8 mouse cellular contexts compared by ENCODE assay signal in the genomic region with DNA sequence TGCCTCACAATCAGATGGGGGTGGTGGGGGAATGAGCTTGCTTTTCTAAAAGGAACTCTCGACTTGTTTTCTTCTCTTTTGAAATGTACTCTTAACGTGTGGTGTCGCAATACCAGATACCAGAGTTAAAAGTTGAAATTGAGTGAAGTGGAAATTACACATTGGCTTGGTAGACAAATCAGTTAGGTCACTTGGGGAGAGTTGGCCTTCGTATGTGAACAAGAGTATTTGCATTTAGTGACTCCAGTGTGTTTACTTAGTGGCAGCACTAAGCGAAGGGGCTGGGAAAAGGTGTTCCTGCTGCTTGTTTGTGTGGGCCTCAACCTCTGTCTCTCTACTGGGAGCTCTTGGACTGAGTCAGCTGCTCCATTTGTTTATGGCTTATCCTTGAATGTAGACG. TPM values are rescaled to one million over a fixed set of nuclear protein-coding genes. Genes with fewer than 3 reads are reported as not detected.
DNase-seq lines count a peak whose midpoint lies in the region; ATAC-seq and TF ChIP-seq lines count a peak whose summit lies in the region.

No protein-coding gene starts in this region.

- no peaks in the 10 kb centered on the region for H3K9me3 ChIP-seq in hindbrain, embryonic 11.5 days (ENCODE audit: control insufficient read depth, low read length)
- no peaks in the 10 kb centered on the region for H3K9me3 ChIP-seq in lung, postnatal 0 days (ENCODE audit: low read length)

- ATAC-seq in hindbrain, embryonic 11.5 days (ENCODE audit: low FRiP score): no peak
- ATAC-seq in lung, postnatal 0 days: peak; percentile 79

- H3K4me2 ChIP-seq in hindbrain, embryonic 11.5 days (replicated peaks; ENCODE audit: low read depth, low read length): peak overlapping the region; percentile 76
- H3K4me2 ChIP-seq in lung, postnatal 0 days (replicated peaks; ENCODE audit: low read depth, low read length): peak overlapping the region; percentile 73

- H3K36me3 ChIP-seq in hindbrain, embryonic 11.5 days (ENCODE audit: control insufficient read depth, insufficient read depth, low read length): no peaks in the 10 kb centered on the region
- no peaks in the 10 kb centered on the region for H3K36me3 ChIP-seq in lung, postnatal 0 days (ENCODE audit: insufficient read depth, low read length)

- no peaks in the 10 kb centered on the region for H3K27me3 ChIP-seq in hindbrain, embryonic 11.5 days (ENCODE audit: control insufficient read depth, insufficient read depth, low read length)
- H3K27me3 ChIP-seq in lung, postnatal 0 days (replicated peaks; ENCODE audit: insufficient read depth, low read length): no peaks in the 10 kb centered on the region

- TF ChIP-seq CTCF in lung, postnatal 0 days (IDR thresholded peaks at IDR 0.05): no peak

- H3K9ac ChIP-seq in hindbrain, embryonic 11.5 days (ENCODE audit: low read depth, low read length): peak overlapping the region; percentile 89
- peak overlapping the region; percentile 94; the same call in 1 of the 2 replicates for H3K9ac ChIP-seq in lung, postnatal 0 days (replicated peaks; ENCODE audit: low read depth)

- no peak overlapping the region for H3K27ac ChIP-seq in hindbrain, embryonic 11.5 days (ENCODE audit: low read depth, low read length)
- peak overlapping the region; percentile 99 for H3K27ac ChIP-seq in lung, postnatal 0 days (ENCODE audit: low read length)

- WGBS in hindbrain, embryonic 11.5 days: 30% methylated on average over 6 of the region's 6 CpGs
- WGBS in lung, postnatal 0 days: 6% methylated on average over 6 of the region's 6 CpGs

- DNase-seq in adrenal gland, postnatal 14 days: peak; percentile 6
- no peak for DNase-seq in adrenal gland, postnatal 25 days
- DNase-seq in adipocyte (ENCODE audit: low spot score): peak; percentile 75
- no peak for DNase-seq in hindbrain, embryonic 11.5 days (ENCODE audit: low spot score)
- peak; percentile 97 for DNase-seq in lung, postnatal 0 days (ENCODE audit: low spot score)
- no peak for DNase-seq in retina, embryonic 14.5 days (ENCODE audit: low spot score)
- DNase-seq in cerebellum, postnatal 14 days: no peak
- no peak for DNase-seq in kidney, adult 18-20 months

- peaks cover 4% of the 10 kb centered on the region for H3K4me1 ChIP-seq in hindbrain, embryonic 11.5 days (replicated peaks; ENCODE audit: control insufficient read depth, insufficient read depth, low read length)
- no peaks in the 10 kb centered on the region for H3K4me1 ChIP-seq in lung, postnatal 0 days (ENCODE audit: insufficient read depth, low read depth, low read length)

- peak overlapping the region; percentile 95 for H3K4me3 ChIP-seq in hindbrain, embryonic 11.5 days (ENCODE audit: low read depth, low read length)
- H3K4me3 ChIP-seq in lung, postnatal 0 days (ENCODE audit: low read depth, low read length): peak overlapping the region; percentile 85

- peak; percentile 94 for TF ChIP-seq EP300 in lung, postnatal 0 days (IDR thresholded peaks at IDR 0.05)

RNA-seq across cellular contexts. Expression of a gene that starts 1.0 kb away (rescaled TPM):
- total RNA-seq in adrenal gland, postnatal 14 days (2021): 34.9 and 38.7 TPM in 2 replicates
- total RNA-seq in adrenal gland, postnatal 25 days (2021): 27.9 and 34.5 TPM in 2 replicates
- polyA plus RNA-seq in hindbrain, embryonic 11.5 days (2014; fragmentation: Nextera tagmentation; extraction: Ambion mirVana): 33.2 and 34.1 TPM in 2 replicates
- polyA plus RNA-seq in lung, postnatal 0 days (2015; fragmentation: Nextera tagmentation; extraction: Ambion mirVana): 82.6 and 91.3 TPM in 2 replicates

RNA-seq across cellular contexts. Expression of a gene that starts 29.0 kb away (rescaled TPM):
- total RNA-seq in adrenal gland, postnatal 14 days (2021): 3.6 and 5.0 TPM in 2 replicates
- total RNA-seq in adrenal gland, postnatal 25 days (2021): 1.2 and 2.1 TPM in 2 replicates
- polyA plus RNA-seq in hindbrain, embryonic 11.5 days (2014; fragmentation: Nextera tagmentation; extraction: Ambion mirVana): 4.2 and 6.3 TPM in 2 replicates
- polyA plus RNA-seq in lung, postnatal 0 days (2015; fragmentation: Nextera tagmentation; extraction: Ambion mirVana): 24.6 and 24.8 TPM in 2 replicates

RNA-seq across cellular contexts. Expression of a gene that starts 38.5 kb away (rescaled TPM):
- total RNA-seq in adrenal gland, postnatal 14 days (2021): 12.7 and 15.9 TPM in 2 replicates
- 18.7 and 21.7 TPM in 2 replicates for total RNA-seq in adrenal gland, postnatal 25 days (2021)
- 13.5 and 14.3 TPM in 2 replicates for polyA plus RNA-seq in hindbrain, embryonic 11.5 days (2014; fragmentation: Nextera tagmentation; extraction: Ambion mirVana)
- 35.5 and 35.8 TPM in 2 replicates for polyA plus RNA-seq in lung, postnatal 0 days (2015; fragmentation: Nextera tagmentation; extraction: Ambion mirVana)

RNA-seq across cellular contexts. Expression of a gene that starts 38.5 kb away (rescaled TPM):
- 3.3 and 5.0 TPM in 2 replicates for total RNA-seq in adrenal gland, postnatal 14 days (2021)
- 3.7 and 4.5 TPM in 2 replicates for total RNA-seq in adrenal gland, postnatal 25 days (2021)
- polyA plus RNA-seq in hindbrain, embryonic 11.5 days (2014; fragmentation: Nextera tagmentation; extraction: Ambion mirVana): 0.78 and 1.4 TPM in 2 replicates
- 6.0 and 6.6 TPM in 2 replicates for polyA plus RNA-seq in lung, postnatal 0 days (2015; fragmentation: Nextera tagmentation; extraction: Ambion mirVana)

RNA-seq across cellular contexts. Expression of a gene that starts 43.7 kb away (rescaled TPM):
- total RNA-seq in adrenal gland, postnatal 14 days (2021): 0.41 and 0.70 TPM in 2 replicates
- total RNA-seq in adrenal gland, postnatal 25 days (2021): 0.70 and 1.1 TPM in 2 replicates
- 0.21 and 0.52 TPM in 2 replicates for polyA plus RNA-seq in hindbrain, embryonic 11.5 days (2014; fragmentation: Nextera tagmentation; extraction: Ambion mirVana)
- polyA plus RNA-seq in lung, postnatal 0 days (2015; fragmentation: Nextera tagmentation; extraction: Ambion mirVana): 1.7 and 2.0 TPM in 2 replicates

Comparison
In these comparisons a context has a peak if more than half of its experiments do, and no peak if none do; other contexts are left out.
1. DNase-seq: peak in adrenal gland, postnatal 14 days (single experiment), adipocyte (single experiment) and lung, postnatal 0 days (single experiment); none in adrenal gland, postnatal 25 days (single experiment), hindbrain, embryonic 11.5 days (single experiment), retina, embryonic 14.5 days (single experiment), cerebellum, postnatal 14 days (0 of 2) and kidney, adult 18-20 months (single experiment).